Mouse (Mus musculus): ENCODE results near the gene Ciao2b. TPM values are rescaled to one million over a fixed set of nuclear protein-coding genes. Genes with fewer than 3 reads are reported as not detected.
A peak's percentile ranks its signal among the peaks of the same experiment; 100 is the strongest.

The Ciao2b gene
- total and polyA plus RNA-seq, 3 experiments, result 72.2 to 81.1 (median 76.4) TPM

GRCm38 (mm10) chr8:104631975-104632374 lies 9.8 kb downstream of the Ciao2b start (continued):
- no peak for TF ChIP-seq MXI1 (IDR thresholded peaks at IDR 0.05; ENCODE audit: low read depth, low read length)
- TF ChIP-seq GABPA (IDR thresholded peaks at IDR 0.05; ENCODE audit: insufficient replicate concordance, low read depth, low read length), result no peak
- 0 out of 2 replicates have a peak, but pooled peaks have one; percentile 17 for TF ChIP-seq ETS1 (conservative IDR thresholded peaks at IDR 0.05; ENCODE audit: low read depth, low read length)
- TF ChIP-seq CTCF (conservative IDR thresholded peaks at IDR 0.05 in 1 of 2, IDR thresholded peaks at IDR 0.05 in 1 of 2; ENCODE audit: low read depth in 2 of 2, low read length in 2 of 2), result no peak

- Histone ChIP-seq H3K4me1 (ENCODE audit: control insufficient read depth in 1 of 2, insufficient read depth in 2 of 2) (peaks cover 13 to 32% of the 10 kb centered on the region in 2 experiments), H3K4me3 (replicated peaks in 1 of 3; ENCODE audit: low read depth in 2 of 3, low read length in 2 of 3, poor library complexity in 1 of 3) (peak within 1 kb of the TSS; percentile 79 to 87 (median 82)), H3K36me3 (replicated peaks in 1 of 2; ENCODE audit: control insufficient read depth in 1 of 2, insufficient read depth in 1 of 2, low read length in 1 of 2) (peaks cover 17 to 51% of the 10 kb centered on the region in 2 experiments), H3K27me3 (replicated peaks) (no peaks in the 10 kb centered on the region), H3K4me2 (ENCODE audit: insufficient read depth, low read depth, poor library complexity, severe bottlenecking) (peak within 1 kb of the TSS; percentile 78), H3K9me3 (replicated peaks; ENCODE audit: low read length) (no peaks in the 10 kb centered on the region), H3K27ac (ENCODE audit: insufficient read depth, low read depth) (peak within 1 kb of the TSS; percentile 61), H3K79me2 (replicated peaks; ENCODE audit: control insufficient read depth, extremely low read depth, insufficient read depth, poor library complexity, severe bottlenecking) (no peaks in the 10 kb centered on the region), H3K9ac (ENCODE audit: insufficient read depth, low read depth) (peak within 1 kb of the TSS; percentile 75)
- dilution Hi-C loops (cut with MboI; ENCODE audit: extremely low pct_ligation_motif_present, extremely low pct_unique_long_range_greater_than_20kb, low sequenced_read_pairs), result no loop called here
- TF ChIP-seq POLR2A (IDR thresholded peaks at IDR 0.05; ENCODE audit: low read depth, low read length) (peak; percentile 86), ELF1 (IDR thresholded peaks at IDR 0.05; ENCODE audit: low read depth, low read length) (peak; percentile 68; the same call in 1 of the 2 replicates), NELFE (IDR thresholded peaks at IDR 0.05; ENCODE audit: low read depth, low read length) (peak; percentile 67; the same call in 1 of the 2 replicates), KAT2A (IDR thresholded peaks at IDR 0.05; ENCODE audit: insufficient replicate concordance, low read length) (no peak), GABPA (IDR thresholded peaks at IDR 0.05; ENCODE audit: insufficient replicate concordance, low read depth, low read length) (no peak), RCOR1 (conservative IDR thresholded peaks at IDR 0.05; ENCODE audit: low read depth, low read length) (0 out of 2 replicates have a peak, but pooled peaks have one; percentile 62), NRF1 (IDR thresholded peaks at IDR 0.05; ENCODE audit: low read depth, low read length) (no peak), IRF4 (IDR thresholded peaks at IDR 0.05; ENCODE audit: low read depth, low read length) (peak; percentile 19; the same call in 1 of the 2 replicates), CHD1 (IDR thresholded peaks at IDR 0.05; ENCODE audit: low read depth, low read length) (no peak), TBP (conservative IDR thresholded peaks at IDR 0.05; ENCODE audit: low read depth, low read length) (peak; percentile 86), SIN3A (IDR thresholded peaks at IDR 0.05; ENCODE audit: low read length) (peak; percentile 94), TCF12 (IDR thresholded peaks at IDR 0.05; ENCODE audit: low read depth, low read length) (peak; percentile 51; the same call in 1 of the 2 replicates), MAZ (IDR thresholded peaks at IDR 0.05; ENCODE audit: low read depth, low read length) (peak; percentile 99), ETS1 (conservative IDR thresholded peaks at IDR 0.05; ENCODE audit: low read depth, low read length) (no peak; the same call in 1 of the 2 replicates), CHD2 (IDR thresholded peaks at IDR 0.05; ENCODE audit: low read length) (0 out of 2 replicates have a peak, but pooled peaks have one; percentile 44), ZMIZ1 (IDR thresholded peaks at IDR 0.05; ENCODE audit: low read depth, low read length) (peak; percentile 58; the same call in 1 of the 2 replicates), BHLHE40 (IDR thresholded peaks at IDR 0.05; ENCODE audit: low read depth, low read length) (peak; percentile 32; the same call in 1 of the 2 replicates)
- in situ Hi-C loops (cut with MboI; ENCODE audit: low pct_ligation_motif_present, low pct_unique_long_range_greater_than_20kb, low sequenced_read_pairs), result no loop called here
- DNase-seq (ENCODE audit: extremely low read depth), result peak; percentile 90
These were observed 10.6 kb downstream of the Ciao2b start, which contains the start of gene Rrad for GRCm38 (mm10) chr8:104630981-104631663. Gene Rrad (minus strand): TSS chr8:104631327.

Measured in CH12.LX (cell line).